28 mouse cellular contexts compared by ENCODE assay signal in genomic region chr7:138921611-138922010, GRCm38 (mm10). TPM values are rescaled to one million over a fixed set of nuclear protein-coding genes. Genes with fewer than 3 reads are reported as not detected.
DNase-seq lines count a peak whose midpoint lies in the region; ATAC-seq and TF ChIP-seq lines count a peak whose summit lies in the region.
"Had no signal": no experiment of that assay in that cellular context is flagged by ENCODE, and none has a peak within 500 bp of the region (broad histone marks: within the 10 kb centered on the region; RNA-seq: fewer than 3 reads in every experiment).

No protein-coding gene starts in this region.

- TF ChIP-seq POLR2A in kidney, adult 2 months (IDR thresholded peaks at IDR 0.05; ENCODE audit: low read depth, low read length) = no peak

- no peaks in the 10 kb centered on the region for H3K27me3 ChIP-seq in kidney, adult 2 months (replicated peaks; ENCODE audit: control insufficient read depth, insufficient read depth, low read length)
- no peaks in the 10 kb centered on the region for H3K27me3 ChIP-seq in kidney, embryonic 16.5 days (ENCODE audit: insufficient read depth, low read length)
- no peaks in the 10 kb centered on the region for H3K27me3 ChIP-seq in hindbrain, embryonic 13.5 days
- H3K27me3 ChIP-seq: heart, embryonic 15.5 days; hindbrain, embryonic 12.5 days; limb, embryonic 12.5 days; liver, embryonic 12.5 days had no signal

- H3K4me1 ChIP-seq in kidney, adult 2 months (ENCODE audit: control insufficient read depth, insufficient read depth, low read length) = peaks cover 5% of the 10 kb centered on the region; the same call in 1 of the 2 replicates
- H3K4me1 ChIP-seq in kidney, embryonic 16.5 days (ENCODE audit: insufficient read depth, low read length) = peaks cover 3% of the 10 kb centered on the region; the same call in 1 of the 2 replicates
- H3K4me1 ChIP-seq in brown adipose tissue, adult 24 weeks (ENCODE audit: control insufficient read depth, insufficient read depth, insufficient read length, low read length) = peaks cover 11% of the 10 kb centered on the region
- peaks cover 9% of the 10 kb centered on the region for H3K4me1 ChIP-seq in hindbrain, embryonic 13.5 days (replicated peaks)

- no peak overlapping the region for H3K4me2 ChIP-seq in kidney, embryonic 16.5 days (replicated peaks; ENCODE audit: low read depth, low read length)
- H3K4me2 ChIP-seq in hindbrain, embryonic 13.5 days = no peak overlapping the region
- H3K4me2 ChIP-seq: heart, embryonic 15.5 days; hindbrain, embryonic 12.5 days; limb, embryonic 12.5 days; liver, embryonic 12.5 days; midbrain, embryonic 11.5 days had no signal

- H3K9ac ChIP-seq in kidney, embryonic 16.5 days (replicated peaks; ENCODE audit: low read length) = no peak overlapping the region
- no peak overlapping the region for H3K9ac ChIP-seq in hindbrain, embryonic 13.5 days
- H3K9ac ChIP-seq: heart, embryonic 15.5 days; hindbrain, embryonic 12.5 days; limb, embryonic 12.5 days; liver, embryonic 12.5 days; liver, postnatal 0 days had no signal

- no peak overlapping the region for H3K4me3 ChIP-seq in gastrocnemius, adult 2 months
- no peak overlapping the region for H3K4me3 ChIP-seq in kidney, adult 2 months (ENCODE audit: insufficient read depth, low read depth, low read length)
- H3K4me3 ChIP-seq in kidney, embryonic 16.5 days (ENCODE audit: low read length) = no peak overlapping the region
- H3K4me3 ChIP-seq in brown adipose tissue, adult 24 weeks (ENCODE audit: insufficient read depth, low read depth, low read length) = no peak overlapping the region
- no peak overlapping the region for H3K4me3 ChIP-seq in hindbrain, embryonic 13.5 days
- H3K4me3 ChIP-seq: erythroblast, embryonic 14.5 days; heart, embryonic 15.5 days; hindbrain, embryonic 12.5 days; left cerebral cortex, adult 2 months; limb, embryonic 12.5 days; liver, embryonic 12.5 days had no signal

- no peak for TF ChIP-seq CTCF in gastrocnemius, adult 2 months (IDR thresholded peaks at IDR 0.05)
- no peak for TF ChIP-seq CTCF in kidney, adult 2 months (conservative IDR thresholded peaks at IDR 0.05; ENCODE audit: insufficient read depth, insufficient read length, low read depth, low read length)

- H3K9me3 ChIP-seq in kidney, embryonic 16.5 days (ENCODE audit: low read length) = no peaks in the 10 kb centered on the region
- H3K9me3 ChIP-seq in hindbrain, embryonic 13.5 days = no peaks in the 10 kb centered on the region
- H3K9me3 ChIP-seq: heart, embryonic 15.5 days; hindbrain, embryonic 12.5 days; limb, embryonic 12.5 days; liver, embryonic 12.5 days had no signal

- DNase-seq in gastrocnemius, adult 2 months = peak; percentile 60
- DNase-seq in gastrocnemius, postnatal 25 days = no peak
- peak; percentile 84 for DNase-seq in kidney, adult 2 months
- peak; percentile 60 to 84 for DNase-seq in kidney, postnatal 25 days
- DNase-seq: adrenal gland, postnatal 25 days; cerebellum, adult 18-20 months; cerebellum, postnatal 14 days; gastrocnemius, postnatal 36 days; liver, postnatal 0 days; lung, postnatal 36 days; right cerebral cortex, postnatal 25 days; spleen, adult 18-20 months; thymus, postnatal 14 days had no signal

- H3K27ac ChIP-seq in gastrocnemius, adult 2 months = peak overlapping the region; percentile 38
- H3K27ac ChIP-seq in kidney, adult 2 months (ENCODE audit: insufficient read depth, low read depth, low read length) = no peak overlapping the region
- no peak overlapping the region for H3K27ac ChIP-seq in kidney, embryonic 16.5 days (ENCODE audit: low read length)
- H3K27ac ChIP-seq in brown adipose tissue, adult 24 weeks (replicated peaks; ENCODE audit: low read depth, low read length) = peak overlapping the region; percentile 65
- H3K27ac ChIP-seq in hindbrain, embryonic 13.5 days = no peak overlapping the region
- H3K27ac ChIP-seq: heart, embryonic 15.5 days; hindbrain, embryonic 12.5 days; left cerebral cortex, adult 2 months; limb, embryonic 12.5 days; liver, embryonic 12.5 days had no signal

- 71% methylated on average over 8 of the region's 8 CpGs for WGBS in kidney, adult 2 months
- WGBS in kidney, embryonic 16.5 days = 94% methylated on average over 8 of the region's 8 CpGs
- 97% methylated on average over 8 of the region's 8 CpGs for WGBS in hindbrain, embryonic 13.5 days

- H3K36me3 ChIP-seq in kidney, adult 2 months (ENCODE audit: control insufficient read depth, insufficient read depth, low read length) = no peaks in the 10 kb centered on the region
- H3K36me3 ChIP-seq in kidney, embryonic 16.5 days (ENCODE audit: insufficient read depth, low read length) = no peaks in the 10 kb centered on the region
- no peaks in the 10 kb centered on the region for H3K36me3 ChIP-seq in hindbrain, embryonic 13.5 days
- H3K36me3 ChIP-seq: heart, embryonic 15.5 days; hindbrain, embryonic 12.5 days; limb, embryonic 12.5 days; liver, embryonic 12.5 days had no signal

- ATAC-seq in kidney, embryonic 16.5 days (ENCODE audit: low FRiP score, low TSS enrichment) = no peak
- ATAC-seq in hindbrain, embryonic 13.5 days (ENCODE audit: low FRiP score) = no peak
- ATAC-seq: CD4-positive, CD25-positive, alpha-beta regulatory T cell, adult 4 months; forebrain, embryonic 16.5 days; intestine, embryonic 16.5 days; liver, embryonic 12.5 days; liver, postnatal 0 days; midbrain, embryonic 16.5 days had no signal

- intact Hi-C loops in gastrocnemius, adult 2 months (cut with DNase I) = loop anchor here (10.0 kb wide), 2 partner anchors 187 to 1203 kb away; no protein-coding TSS in a partner anchor

RNA-seq across cellular contexts. Expression of gene Bnip3, which starts 12.3 kb away (rescaled TPM):
- 100 to 1,000 TPM; 269 to 303 TPM for total RNA-seq in gastrocnemius, adult 2 months (2021)
- total RNA-seq in gastrocnemius, postnatal 25 days (2021) = 100 to 1,000 TPM; 152 to 182 TPM
- polyA plus RNA-seq in kidney, adult 2 months (2012; rRNA removed) = 69.2 and 70.5 TPM in 2 replicates
- 115 and 117 TPM in 2 replicates for polyA plus RNA-seq in kidney, embryonic 16.5 days (2015; fragmentation: Nextera tagmentation; extraction: Ambion mirVana)
- 291 and 323 TPM in 2 replicates for polyA plus RNA-seq in brown adipose tissue, adult 24 weeks (2012; ENCODE audit: insufficient read depth, insufficient read length, missing spikeins)
- 89.9 and 92.0 TPM in 2 replicates for polyA plus RNA-seq in hindbrain, embryonic 13.5 days (2015; fragmentation: Nextera tagmentation; extraction: Ambion mirVana)

RNA-seq across cellular contexts. Expression of gene Jakmip3, which starts 18.9 kb away (rescaled TPM):
- under 1 TPM; 0.15 to 0.28 TPM for total RNA-seq in gastrocnemius, adult 2 months (2021)
- under 1 TPM in 1 of 2 experiments, not detected in 1; 0.15 TPM for total RNA-seq in gastrocnemius, postnatal 25 days (2021)
- polyA plus RNA-seq in kidney, adult 2 months (2012; rRNA removed) = 0.03 and 0.06 TPM in 2 replicates
- polyA plus RNA-seq in kidney, embryonic 16.5 days (2015; fragmentation: Nextera tagmentation; extraction: Ambion mirVana) = 0.22 TPM in 2 replicates
- polyA plus RNA-seq in brown adipose tissue, adult 24 weeks (2012; ENCODE audit: insufficient read depth, insufficient read length, missing spikeins) = not detected in 2 replicates
- polyA plus RNA-seq in hindbrain, embryonic 13.5 days (2015; fragmentation: Nextera tagmentation; extraction: Ambion mirVana) = 4.3 and 5.1 TPM in 2 replicates
- total RNA-seq: gastrocnemius, postnatal 36 days; neutrophil, adult 5-6 weeks had no signal
- polyA plus RNA-seq: CD4-positive, CD25-positive, alpha-beta regulatory T cell, adult 4 months; erythroblast, embryonic 14.5 days; heart, embryonic 15.5 days; liver, postnatal 0 days had no signal

Comparison
In these comparisons a context has a peak if more than half of its experiments do, and no peak if none do; other contexts are left out.
1. H3K27ac ChIP-seq: peak in gastrocnemius, adult 2 months (single experiment) and brown adipose tissue, adult 24 weeks (single experiment); none in kidney, adult 2 months (single experiment), kidney, embryonic 16.5 days (single experiment) and hindbrain, embryonic 13.5 days (single experiment).